Mouse (Mus musculus): Measurements from ENCODE around the gene Fam171a2. TPM values are rescaled to one million over a fixed set of nuclear protein-coding genes. Genes with fewer than 3 reads are reported as not detected.
"Not testable (repeated sequence)": the region's sequence is repeated elsewhere in the genome, so short reads cannot be mapped to it uniquely, and the experiment has no call there.

Fam171a2 gene
- total RNA-seq, 1 experiment from 2014 or later: not detected

DNA sequence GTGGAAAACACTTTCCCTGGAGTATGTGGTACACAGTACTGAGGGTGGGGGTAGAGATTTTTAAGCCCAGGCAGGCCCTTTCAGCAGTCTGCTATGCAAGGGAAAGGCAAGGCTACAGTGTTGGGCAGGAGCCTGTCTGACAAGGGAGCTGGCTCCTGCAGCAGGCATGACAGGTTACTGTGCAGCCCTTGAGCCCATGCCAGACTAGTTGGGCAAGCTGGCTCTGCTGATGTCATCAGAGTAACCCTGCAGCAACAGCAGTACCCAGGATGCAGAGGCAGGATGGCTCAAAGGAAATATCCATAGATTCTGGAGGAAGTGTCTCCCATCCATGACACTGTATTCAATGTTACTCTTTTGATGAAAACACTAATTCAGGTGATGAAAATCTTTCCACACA, 28.6 kb downstream of the Fam171a2 start:
- ATAC-seq (ENCODE audit: extremely low read depth, insufficient number of reproducible peaks, low FRiP score, poor library complexity, severe bottlenecking): no peak

DNA sequence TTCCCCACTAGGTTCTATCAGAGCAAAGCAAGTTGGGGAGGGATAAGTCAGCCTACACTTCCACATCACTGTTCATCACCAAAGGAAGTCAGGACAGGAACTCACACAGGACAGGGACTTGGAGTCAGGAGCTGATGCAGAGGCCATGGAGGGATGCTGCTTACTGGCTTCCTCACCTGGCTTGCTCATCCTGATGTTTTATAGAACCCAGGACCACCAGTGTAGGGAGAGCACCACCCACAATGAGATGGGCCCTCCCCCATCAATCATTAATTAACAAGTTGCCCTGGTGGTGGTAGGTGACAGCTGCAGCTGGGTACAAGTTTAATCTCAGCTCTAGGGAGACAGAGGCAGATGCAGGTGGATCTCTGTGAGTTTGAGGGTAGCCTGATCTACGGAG, 30.3 kb downstream of the Fam171a2 start:
- no peak for ATAC-seq (ENCODE audit: extremely low read depth, insufficient number of reproducible peaks, low FRiP score, poor library complexity, severe bottlenecking)

DNA sequence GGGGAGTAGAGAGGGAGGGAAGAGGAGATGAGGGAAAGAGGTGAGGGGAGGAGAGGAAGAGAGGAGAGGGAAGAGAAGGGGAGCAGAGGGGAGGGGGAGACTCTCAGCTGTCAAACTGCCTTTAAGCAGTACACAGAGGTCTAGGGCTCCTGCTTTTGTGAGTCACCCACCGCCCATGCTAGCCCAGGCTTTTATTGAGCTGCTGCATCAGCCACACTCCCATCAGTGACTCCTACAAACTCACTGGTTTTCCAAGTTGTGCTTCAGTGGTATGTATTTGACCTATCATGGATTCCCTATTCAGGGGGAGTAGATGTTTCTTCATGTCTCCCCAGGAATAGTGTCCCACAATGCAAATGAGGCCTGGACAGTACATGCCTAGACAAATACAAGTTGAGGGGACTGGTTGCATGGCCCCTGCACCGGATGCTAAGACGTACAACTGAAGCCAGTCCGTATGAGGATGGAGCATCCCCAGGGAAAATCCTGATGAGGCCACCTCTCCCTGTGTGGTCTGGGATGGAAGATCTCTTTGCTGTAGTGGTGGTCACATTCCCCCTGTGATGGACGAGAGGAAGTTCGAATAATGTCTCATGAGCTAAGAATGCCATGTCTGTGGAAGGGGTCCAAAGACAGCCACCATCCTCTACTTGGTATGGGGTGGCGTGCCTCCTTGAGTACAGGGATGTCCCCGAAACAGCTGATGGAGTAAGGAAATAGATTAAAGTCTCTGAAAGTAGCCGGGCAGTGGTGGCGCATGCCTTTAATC, 32.3 kb downstream of the Fam171a2 start:
- no peak for ATAC-seq (ENCODE audit: extremely low read depth, insufficient number of reproducible peaks, low FRiP score, poor library complexity, severe bottlenecking)

DNA sequence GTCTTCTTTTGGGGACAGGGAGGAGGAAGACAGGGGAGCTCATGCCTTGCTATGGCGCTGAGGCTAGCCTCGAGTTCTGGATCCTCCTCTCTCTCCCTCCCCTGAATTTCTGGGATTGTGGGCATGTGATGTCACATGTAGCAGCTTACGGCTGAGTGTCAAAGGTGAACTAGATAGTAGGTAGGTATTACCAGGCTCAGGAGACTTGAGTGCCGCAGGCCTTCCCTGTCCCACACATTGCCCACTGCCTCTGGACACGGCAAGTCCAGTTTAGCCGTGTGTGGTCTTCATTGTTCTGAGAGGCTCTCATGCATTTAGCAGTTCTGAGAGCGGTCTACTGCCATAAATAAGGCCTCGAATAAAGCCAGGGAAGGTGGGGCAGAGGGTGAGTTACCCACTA, 34.4 kb downstream of the Fam171a2 start:
- no peak for ATAC-seq (ENCODE audit: extremely low read depth, insufficient number of reproducible peaks, low FRiP score, poor library complexity, severe bottlenecking)

DNA sequence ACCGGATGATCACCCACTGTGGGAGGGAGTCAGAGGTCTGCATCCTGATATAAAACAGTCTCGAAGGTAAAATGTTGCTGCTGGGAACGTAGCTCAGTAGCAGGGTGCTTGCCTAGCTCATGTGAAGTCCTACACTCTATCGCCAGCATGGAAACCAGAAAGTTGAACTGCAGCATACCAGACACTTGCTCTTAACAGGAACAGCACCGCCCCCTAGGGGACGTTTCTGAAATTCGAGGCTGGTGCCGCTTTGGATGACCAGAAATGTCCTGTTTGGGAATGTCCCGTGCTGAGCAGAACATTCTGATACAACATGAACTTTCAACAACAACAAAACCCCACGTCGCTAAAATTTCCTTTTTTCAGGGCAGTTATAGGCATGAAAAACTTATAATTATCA, 35.8 kb downstream of the Fam171a2 start:
- peak; percentile 58 for ATAC-seq (ENCODE audit: extremely low read depth, insufficient number of reproducible peaks, low FRiP score, poor library complexity, severe bottlenecking)

DNA sequence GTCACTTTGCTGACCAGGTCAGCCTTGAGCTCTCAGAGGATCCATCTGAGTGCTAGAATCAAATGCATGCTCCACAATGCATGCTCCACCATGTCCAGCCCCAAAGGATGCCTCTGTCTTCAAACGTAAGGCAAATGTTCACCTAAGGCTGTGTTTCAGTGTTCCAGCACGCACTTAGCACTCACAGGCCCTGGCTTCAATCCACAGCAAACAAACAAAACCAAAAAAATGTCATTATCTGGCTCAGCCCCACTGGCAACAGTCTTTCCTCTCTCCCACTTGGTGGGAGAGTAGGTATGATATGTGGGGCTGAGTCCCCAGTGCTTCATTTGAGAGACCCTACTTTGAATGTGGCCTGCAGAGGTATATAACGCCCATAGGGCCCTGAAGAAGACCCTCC, 36.4 kb downstream of the Fam171a2 start:
- no peak for ATAC-seq (ENCODE audit: extremely low read depth, insufficient number of reproducible peaks, low FRiP score, poor library complexity, severe bottlenecking)

DNA sequence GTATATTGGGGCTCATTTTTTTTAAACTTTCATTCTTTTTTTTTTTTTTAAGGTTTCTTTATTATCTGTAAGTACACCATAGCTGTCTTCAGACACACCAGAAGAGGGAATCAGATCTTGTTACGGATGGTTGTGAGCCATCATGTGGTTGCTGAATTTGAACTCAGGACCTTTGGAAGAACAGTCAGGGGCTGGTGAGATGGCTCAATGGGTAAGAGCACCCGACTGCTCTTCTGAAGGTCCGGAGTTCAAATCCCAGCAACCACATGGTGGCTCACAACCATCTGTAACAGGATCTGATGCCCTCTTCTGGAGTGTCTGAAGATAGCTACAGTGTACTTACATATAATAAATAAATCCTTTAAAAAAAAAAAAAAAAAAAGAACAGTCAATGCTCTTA, 37.1 kb downstream of the Fam171a2 start:
- ATAC-seq (ENCODE audit: extremely low read depth, insufficient number of reproducible peaks, low FRiP score, poor library complexity, severe bottlenecking): not testable (repeated sequence)

DNA sequence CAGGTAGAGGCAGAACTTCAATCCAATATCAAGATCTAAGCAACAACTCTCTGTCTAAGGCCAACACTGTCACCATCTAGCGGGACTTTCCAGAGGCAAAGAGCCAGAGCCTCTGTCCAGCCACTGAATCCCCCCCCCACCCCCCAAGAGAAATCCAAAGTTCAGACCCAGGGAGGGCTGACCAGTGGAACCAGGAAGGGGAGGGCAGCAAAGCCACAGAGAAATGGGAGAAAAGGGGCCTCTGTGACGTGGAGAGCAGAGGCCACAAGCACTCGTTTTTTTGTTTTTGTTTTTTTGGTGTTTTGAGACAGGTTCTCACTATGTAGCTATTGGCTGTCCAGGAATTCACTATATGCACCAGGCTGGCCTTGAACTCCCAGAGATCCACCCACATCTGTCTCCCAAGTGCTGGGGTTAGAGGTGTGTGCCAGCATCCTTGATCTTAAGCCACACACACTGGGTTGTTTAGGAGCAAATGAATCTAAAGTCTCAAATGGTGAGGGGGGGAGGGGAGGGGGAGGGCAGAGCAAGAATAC, 37.6 kb downstream of the Fam171a2 start:
- no peak for ATAC-seq (ENCODE audit: extremely low read depth, insufficient number of reproducible peaks, low FRiP score, poor library complexity, severe bottlenecking)

DNA sequence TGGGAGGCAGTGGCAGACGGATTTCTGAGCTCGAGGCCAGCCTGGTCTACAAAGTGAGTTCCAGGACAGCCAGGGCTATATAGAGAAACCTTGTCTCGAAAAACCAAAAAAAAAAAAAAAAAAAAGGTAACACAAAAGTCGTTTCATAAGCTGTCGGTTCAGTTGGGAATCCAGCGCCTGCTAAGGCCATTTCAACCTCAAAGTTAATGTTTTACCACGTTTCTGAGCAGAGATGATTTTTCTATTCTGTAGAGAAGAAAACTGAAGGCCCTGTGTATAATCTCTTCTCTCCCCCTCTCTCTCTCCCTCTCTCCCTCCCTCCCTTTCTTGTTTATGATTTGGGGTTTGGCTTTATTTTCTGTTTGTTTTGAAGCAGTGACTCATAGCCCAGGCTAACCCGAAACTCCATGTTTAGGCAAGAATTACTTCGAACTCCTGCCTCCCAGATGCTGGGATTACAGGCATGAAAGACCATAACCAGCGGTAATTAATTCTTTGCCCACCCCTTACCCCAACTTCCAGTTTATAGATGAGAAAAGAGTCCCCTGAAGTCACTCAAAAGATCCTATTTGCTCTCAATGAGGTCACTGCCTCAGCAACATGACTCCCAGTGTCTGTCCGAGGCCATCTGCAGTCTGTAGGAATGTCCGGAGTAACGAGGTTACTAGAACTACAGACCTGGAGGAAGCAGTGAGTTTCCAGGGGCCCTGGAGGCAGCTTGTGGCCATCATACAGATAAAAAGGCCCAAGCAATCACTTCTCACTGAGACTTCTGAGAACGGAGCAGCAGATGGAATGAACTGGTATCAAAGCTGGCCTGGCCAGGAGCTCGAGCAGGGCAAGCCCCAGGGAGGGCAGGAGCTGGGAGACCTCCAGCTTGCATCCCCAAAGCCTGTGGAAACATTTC, 38.3 kb downstream of the Fam171a2 start:
- ATAC-seq (ENCODE audit: extremely low read depth, insufficient number of reproducible peaks, low FRiP score, poor library complexity, severe bottlenecking): no peak

DNA sequence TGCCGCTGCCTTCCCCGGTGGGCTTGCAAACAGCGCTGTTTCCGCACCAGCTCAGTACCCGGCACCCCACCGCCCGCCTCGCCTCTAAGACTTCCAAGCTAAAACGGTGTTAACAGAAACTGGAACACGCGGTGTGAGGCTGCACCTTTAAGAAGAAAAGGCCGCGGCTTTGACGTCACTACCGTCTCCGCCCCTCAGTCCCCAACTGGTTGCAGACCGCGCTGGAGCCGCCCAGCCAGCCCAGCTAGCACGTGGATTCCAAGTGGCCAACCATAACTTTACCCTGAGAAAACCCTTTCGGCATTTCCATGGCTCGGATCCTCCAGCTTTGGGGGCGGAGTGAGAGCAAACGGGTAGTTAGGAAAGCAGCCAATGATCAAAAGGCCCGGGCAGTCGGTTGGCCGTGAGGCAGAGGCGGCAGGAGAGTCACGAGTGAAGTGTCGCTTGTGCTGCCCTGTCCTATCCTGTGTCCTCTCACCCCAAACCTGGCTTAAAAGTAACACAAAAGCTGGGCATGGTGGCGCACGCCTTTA, 39.1 kb downstream of the Fam171a2 start:
- peak; percentile 85 for ATAC-seq (ENCODE audit: extremely low read depth, insufficient number of reproducible peaks, low FRiP score, poor library complexity, severe bottlenecking)

DNA sequence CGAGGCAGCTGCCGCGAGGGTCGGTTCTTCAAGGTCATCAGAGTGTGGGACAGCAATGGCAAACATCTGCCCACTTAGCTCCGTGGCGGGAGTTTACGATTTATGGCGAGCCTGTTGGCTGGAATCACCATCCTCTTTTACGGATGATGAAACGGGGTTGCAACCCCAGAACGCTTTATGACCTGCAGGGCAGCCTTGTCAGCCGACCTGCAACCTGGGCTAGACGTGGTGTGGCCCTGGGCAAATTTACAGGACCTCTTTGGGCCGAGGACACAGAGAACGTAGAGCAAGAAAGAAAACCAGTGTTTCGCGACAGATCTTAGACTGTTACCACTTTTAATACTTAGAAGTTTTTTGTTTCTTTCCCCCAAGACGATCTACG, 39.7 kb downstream of the Fam171a2 start, which contains the start of gene Slc25a39:
Gene Slc25a39 (minus strand): TSS at position 113 of the 382 bp plus-strand sequence.
- ATAC-seq (ENCODE audit: extremely low read depth, insufficient number of reproducible peaks, low FRiP score, poor library complexity, severe bottlenecking): no peak

DNA sequence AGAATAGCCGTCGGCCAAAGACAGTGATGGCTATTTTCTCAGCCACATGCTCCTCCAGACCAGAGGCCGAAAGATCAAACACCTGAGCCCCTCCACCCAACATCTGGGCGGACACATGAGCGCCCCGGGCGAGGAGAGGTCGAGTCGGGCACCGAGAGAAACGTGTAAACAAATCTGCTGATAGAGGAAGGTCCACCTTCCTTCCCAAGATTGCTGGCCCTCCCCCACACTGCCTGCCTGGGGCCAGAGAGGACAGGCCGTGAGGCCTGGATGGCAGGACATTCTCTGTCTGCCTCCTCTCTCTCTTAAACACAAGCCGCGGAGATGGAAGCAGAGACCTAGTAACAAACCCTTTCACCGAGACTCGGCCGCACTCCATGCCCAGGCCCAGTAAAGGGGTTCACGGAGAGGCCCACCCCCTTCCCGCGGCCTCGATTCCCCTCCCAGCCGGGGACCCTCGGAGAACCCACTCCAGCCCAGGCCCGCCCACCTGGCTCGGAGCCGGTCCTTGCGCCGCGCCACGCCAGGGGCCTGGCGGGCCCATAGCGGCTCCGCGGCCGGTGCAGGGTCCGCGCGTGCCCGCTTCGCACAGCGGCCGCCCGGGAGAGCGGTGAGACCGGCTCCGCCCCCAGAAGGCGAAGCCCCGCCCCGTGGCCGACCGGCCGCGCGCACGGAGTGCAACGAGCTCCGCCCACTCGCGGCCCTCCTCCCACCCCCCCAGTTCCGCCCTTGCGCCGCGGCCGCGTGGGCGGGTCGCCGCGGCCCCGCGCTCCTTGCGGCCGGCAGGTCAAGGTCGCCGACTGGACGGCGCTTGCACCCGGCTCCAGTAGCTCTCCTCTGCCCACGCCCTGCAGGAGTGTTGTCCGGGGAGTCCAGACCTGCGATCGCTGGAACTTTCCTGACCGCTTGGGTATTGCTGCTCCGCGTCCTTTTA, 40.3 kb downstream of the Fam171a2 start:
- peak; percentile 53 for ATAC-seq (ENCODE audit: extremely low read depth, insufficient number of reproducible peaks, low FRiP score, poor library complexity, severe bottlenecking)

DNA sequence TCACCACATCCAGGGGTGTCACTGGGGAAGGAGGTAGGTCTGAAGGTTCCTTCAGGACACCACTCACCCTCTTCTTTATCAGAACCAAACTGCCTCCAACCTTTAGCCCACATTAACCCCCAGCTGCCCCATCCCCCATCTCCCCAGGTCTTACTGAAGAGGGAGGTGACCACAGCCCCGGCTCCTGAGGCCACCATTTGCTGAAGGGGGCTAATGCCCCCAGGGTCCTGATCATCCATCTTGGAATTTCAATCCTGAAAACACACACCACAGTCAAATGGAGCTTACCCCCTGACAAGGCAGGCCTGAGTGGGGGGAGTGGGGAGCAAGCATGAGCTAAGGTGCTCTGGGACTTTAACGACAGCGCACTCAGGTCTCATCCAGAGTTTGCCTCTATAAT, 41.1 kb downstream of the Fam171a2 start:
- no peak for ATAC-seq (ENCODE audit: extremely low read depth, insufficient number of reproducible peaks, low FRiP score, poor library complexity, severe bottlenecking)

DNA sequence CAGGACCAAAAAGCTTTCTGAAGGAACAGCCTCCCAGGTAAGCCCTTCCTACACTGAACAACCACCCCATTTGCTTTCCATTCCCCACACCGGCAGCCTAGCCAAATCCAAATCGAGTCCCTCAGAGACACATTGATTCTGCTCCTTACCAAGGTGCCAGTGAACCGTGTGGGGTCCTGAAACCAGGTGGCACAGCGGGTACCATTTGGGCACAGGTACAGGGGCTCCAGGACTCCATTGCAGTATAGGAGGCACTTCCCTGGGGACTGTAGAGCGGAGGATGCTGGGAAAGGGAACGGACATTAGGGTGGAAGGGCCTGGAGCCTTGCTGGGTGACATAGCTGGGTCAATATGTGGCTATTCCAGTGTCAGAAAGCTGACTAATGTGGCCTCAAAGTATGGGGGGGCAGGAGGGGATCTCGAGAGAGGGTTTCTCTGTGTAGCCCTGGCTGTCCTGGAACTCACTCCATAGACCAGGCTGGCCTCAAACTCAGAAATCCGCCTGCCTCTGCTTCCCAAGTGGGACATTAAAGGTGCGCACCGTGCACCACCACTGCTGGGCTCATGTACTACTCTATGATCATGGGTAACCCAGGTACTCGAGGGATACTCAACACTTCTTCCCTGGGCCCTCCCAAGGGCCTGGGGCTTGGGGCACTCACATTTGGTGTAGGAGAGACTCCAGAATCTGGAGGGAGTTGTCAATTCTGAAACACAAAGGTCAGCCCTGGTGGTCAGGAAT, 41.8 kb downstream of the Fam171a2 start:
- no peak for ATAC-seq (ENCODE audit: extremely low read depth, insufficient number of reproducible peaks, low FRiP score, poor library complexity, severe bottlenecking)

DNA sequence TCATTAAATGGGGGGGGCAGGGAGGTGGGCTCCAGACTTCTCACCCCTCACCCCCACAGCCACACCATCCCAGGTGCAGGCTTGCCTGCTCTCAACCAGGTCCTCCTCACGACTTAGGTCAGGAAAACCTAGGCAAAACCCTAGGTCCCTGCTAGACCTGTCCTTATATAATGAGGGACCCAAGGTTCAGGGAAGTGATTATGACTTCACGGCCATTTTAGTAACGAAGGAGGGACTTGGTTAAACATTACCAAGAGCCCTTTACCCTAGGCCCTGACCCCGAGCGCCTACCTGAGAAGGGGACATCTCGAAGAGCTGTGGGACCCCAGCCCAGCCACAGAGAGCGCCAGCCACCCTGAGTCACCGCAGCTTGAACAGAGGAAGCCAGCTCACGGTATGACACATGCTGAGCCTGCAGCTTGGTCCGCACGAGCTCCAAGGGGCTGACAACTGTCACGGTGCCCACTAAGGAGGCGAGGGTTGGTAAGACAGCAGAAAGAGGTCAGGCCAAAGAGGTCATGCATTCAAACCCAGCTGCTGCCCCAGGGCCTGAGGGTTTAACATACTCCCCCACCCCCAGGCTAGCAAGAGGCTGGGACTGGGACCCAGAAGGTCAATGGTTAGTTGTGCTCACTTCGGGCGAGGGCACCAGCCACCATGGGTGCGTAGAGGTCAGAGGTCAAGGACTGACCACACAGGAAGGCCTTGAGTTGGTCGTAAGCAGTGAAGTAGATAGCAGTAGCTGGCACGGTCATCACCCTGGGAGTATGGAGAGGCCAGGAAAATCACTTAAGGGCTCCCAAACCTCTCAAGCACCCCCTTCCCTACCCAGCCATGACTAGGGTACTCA, 43.1 kb downstream of the Fam171a2 start:
- ATAC-seq (ENCODE audit: extremely low read depth, insufficient number of reproducible peaks, low FRiP score, poor library complexity, severe bottlenecking): no peak

DNA sequence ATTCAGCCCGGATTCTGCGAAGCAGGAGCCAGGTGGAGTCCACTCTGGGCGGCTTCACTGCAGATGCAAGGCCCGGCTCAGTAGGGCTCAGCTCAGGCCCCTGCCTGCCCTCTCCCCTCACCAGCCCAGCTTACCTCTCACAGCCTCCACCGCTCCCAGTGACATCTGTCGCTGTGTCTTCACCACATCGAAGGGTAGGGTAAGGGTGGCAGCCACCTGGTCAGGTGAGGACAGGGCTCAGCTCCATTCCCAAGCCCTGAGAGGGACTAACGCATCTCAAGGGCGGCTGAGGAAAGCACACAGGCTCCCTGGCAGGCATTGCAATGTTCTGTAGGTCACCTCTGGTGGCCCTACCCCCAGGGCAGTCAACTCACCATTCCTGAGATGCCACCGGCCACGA, 43.8 kb downstream of the Fam171a2 start:
- no peak for ATAC-seq (ENCODE audit: extremely low read depth, insufficient number of reproducible peaks, low FRiP score, poor library complexity, severe bottlenecking)

DNA sequence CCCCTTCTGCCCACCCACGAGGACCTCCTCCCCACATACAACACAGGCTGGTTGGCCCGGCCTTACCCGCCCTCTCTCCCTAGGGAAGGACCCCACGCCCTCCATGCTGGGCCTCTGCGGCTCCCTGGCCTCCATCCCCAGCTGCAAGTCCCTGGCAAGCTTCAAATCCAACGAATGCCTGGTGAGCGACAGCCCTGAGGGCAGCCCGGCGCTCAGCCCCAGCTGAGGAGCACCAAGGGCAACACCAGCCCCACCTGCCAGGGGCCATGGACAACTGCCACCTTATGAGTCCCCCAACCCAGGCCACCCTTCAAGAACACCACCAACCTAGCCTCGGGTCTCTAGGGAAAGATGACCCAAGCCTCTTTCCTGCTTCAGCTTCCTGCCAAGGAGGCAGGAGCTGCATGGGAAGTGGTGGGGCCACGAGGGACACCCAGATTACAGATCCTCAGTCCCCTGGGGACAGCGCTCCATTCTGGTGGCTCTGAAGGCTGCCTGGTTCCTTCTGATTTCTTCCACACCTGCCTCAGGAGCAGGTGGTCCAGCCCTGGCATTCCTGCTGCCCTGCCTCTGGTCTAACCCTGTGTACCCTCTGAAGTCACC, 45.5 kb downstream of the Fam171a2 start:
- no peak for ATAC-seq (ENCODE audit: extremely low read depth, insufficient number of reproducible peaks, low FRiP score, poor library complexity, severe bottlenecking)

Data from neutrophil, adult 5-6 weeks (primary cell).